Mouse (Mus musculus): ENCODE measurements at regions not wholly inside any gene's neighbourhood (a gene's known extent, or its start where the extent isn't known, plus 50 kb on each side); places are given as distances from the start of the nearest gene placed in this dataset.

GRCm38 (mm10) chr13:5987491-5987890, 126.2 kb downstream of the Klf6 start:
- ATAC-seq (ENCODE audit: insufficient read depth) (no peak), DNase-seq (ENCODE audit: low read depth in 3 of 3, low spot score in 3 of 3) (no peak)
- no peaks in the 10 kb centered on the region for H3K27me3 ChIP-seq (ENCODE audit: control insufficient read depth, insufficient read depth, low read length)
- H3K27ac ChIP-seq: no peak overlapping the region
- no peak overlapping the region for H3K9ac ChIP-seq (replicated peaks)
- no peaks in the 10 kb centered on the region for H3K4me1 ChIP-seq (replicated peaks; ENCODE audit: control insufficient read depth in 2 of 2, insufficient read depth in 2 of 2, low read length in 1 of 2)
- H3K4me3 ChIP-seq (ENCODE audit: insufficient read depth in 1 of 2, low read depth in 2 of 2, low read length in 2 of 2): no peak overlapping the region
- H3K4me2 ChIP-seq (ENCODE audit: low read depth): no peak overlapping the region
- no peaks in the 10 kb centered on the region for H3K9me3 ChIP-seq (ENCODE audit: control insufficient read depth, low read length)
- TF ChIP-seq EP300 (IDR thresholded peaks at IDR 0.05; ENCODE audit: low read depth): no peak
- TF ChIP-seq CTCF (IDR thresholded peaks at IDR 0.05; ENCODE audit: low read depth): no peak
- 71% methylated on average over 2 of the region's 2 CpGs for WGBS (ENCODE audit: insufficient replicate concordance)
- no peaks in the 10 kb centered on the region for H3K36me3 ChIP-seq (replicated peaks; ENCODE audit: control insufficient read depth, insufficient read depth, low read depth)

GRCm38 (mm10) chr13:5988407-5988806, 127.1 kb downstream of the Klf6 start:
- no peaks in the 10 kb centered on the region for H3K9me3 ChIP-seq (ENCODE audit: control insufficient read depth, low read length)
- no peaks in the 10 kb centered on the region for H3K36me3 ChIP-seq (replicated peaks; ENCODE audit: control insufficient read depth, insufficient read depth, low read depth)
- ATAC-seq (ENCODE audit: insufficient read depth): no peak
- no peak overlapping the region for H3K27ac ChIP-seq
- H3K9ac ChIP-seq (replicated peaks): no peak overlapping the region
- DNase-seq (ENCODE audit: low read depth in 3 of 3, low spot score in 3 of 3): no peak
- no peak for TF ChIP-seq EP300 (IDR thresholded peaks at IDR 0.05; ENCODE audit: low read depth)
- no peak for TF ChIP-seq CTCF (IDR thresholded peaks at IDR 0.05; ENCODE audit: low read depth)
- no peaks in the 10 kb centered on the region for H3K27me3 ChIP-seq (ENCODE audit: control insufficient read depth, insufficient read depth, low read length)
- 52% methylated on average over 7 of the region's 7 CpGs for WGBS (ENCODE audit: insufficient replicate concordance)
- H3K4me1 ChIP-seq (replicated peaks; ENCODE audit: control insufficient read depth in 2 of 2, insufficient read depth in 2 of 2, low read length in 1 of 2): no peaks in the 10 kb centered on the region
- no peak overlapping the region for H3K4me2 ChIP-seq (ENCODE audit: low read depth)
- H3K4me3 ChIP-seq (ENCODE audit: insufficient read depth in 1 of 2, low read depth in 2 of 2, low read length in 2 of 2): no peak overlapping the region

GRCm38 (mm10) chr13:6000559-6001217, 139.4 kb downstream of the Klf6 start:
- Histone ChIP-seq H3K4me3 (ENCODE audit: insufficient read depth in 1 of 2, low read depth in 2 of 2, low read length in 2 of 2) (no peak overlapping the region), H3K9me3 (ENCODE audit: control insufficient read depth, low read length) (no peaks in the 10 kb centered on the region), H3K27me3 (ENCODE audit: control insufficient read depth, insufficient read depth, low read length) (no peaks in the 10 kb centered on the region), H3K27ac (no peak overlapping the region), H3K9ac (replicated peaks) (no peak overlapping the region), H3K4me2 (ENCODE audit: low read depth) (no peak overlapping the region), H3K4me1 (replicated peaks; ENCODE audit: control insufficient read depth in 2 of 2, insufficient read depth in 2 of 2, low read length in 1 of 2) (no peaks in the 10 kb centered on the region), H3K36me3 (replicated peaks; ENCODE audit: control insufficient read depth, insufficient read depth, low read depth) (no peaks in the 10 kb centered on the region)
- 56% methylated on average over 8 of the region's 8 CpGs for WGBS (ENCODE audit: insufficient replicate concordance)
- TF ChIP-seq EP300 (IDR thresholded peaks at IDR 0.05; ENCODE audit: low read depth) (no peak), CTCF (IDR thresholded peaks at IDR 0.05; ENCODE audit: low read depth) (no peak)
- no peak for DNase-seq (ENCODE audit: low read depth in 3 of 3, low spot score in 3 of 3)
- no peak for ATAC-seq (ENCODE audit: insufficient read depth)

GRCm38 (mm10) chr13:6001218-6001564, 139.9 kb downstream of the Klf6 start:
- ATAC-seq (ENCODE audit: insufficient read depth) (no peak), DNase-seq (ENCODE audit: low read depth in 3 of 3, low spot score in 3 of 3) (no peak)
- Histone ChIP-seq H3K4me1 (replicated peaks; ENCODE audit: control insufficient read depth in 2 of 2, insufficient read depth in 2 of 2, low read length in 1 of 2) (no peaks in the 10 kb centered on the region), H3K27me3 (ENCODE audit: control insufficient read depth, insufficient read depth, low read length) (no peaks in the 10 kb centered on the region), H3K36me3 (replicated peaks; ENCODE audit: control insufficient read depth, insufficient read depth, low read depth) (no peaks in the 10 kb centered on the region), H3K4me3 (ENCODE audit: insufficient read depth in 1 of 2, low read depth in 2 of 2, low read length in 2 of 2) (no peak overlapping the region), H3K4me2 (ENCODE audit: low read depth) (no peak overlapping the region), H3K27ac (no peak overlapping the region), H3K9ac (replicated peaks) (no peak overlapping the region), H3K9me3 (ENCODE audit: control insufficient read depth, low read length) (no peaks in the 10 kb centered on the region)
- TF ChIP-seq EP300 (IDR thresholded peaks at IDR 0.05; ENCODE audit: low read depth) (no peak), CTCF (IDR thresholded peaks at IDR 0.05; ENCODE audit: low read depth) (no peak)
- 57% methylated on average over 3 of the region's 3 CpGs for WGBS (ENCODE audit: insufficient replicate concordance)

- TF ChIP-seq EP300 (IDR thresholded peaks at IDR 0.05; ENCODE audit: low read depth) (no peak), CTCF (IDR thresholded peaks at IDR 0.05; ENCODE audit: low read depth) (no peak)
Measured at GRCm38 (mm10) chr13:6005901-6006300, 144.6 kb downstream of the Klf6 start.

More at GRCm38 (mm10) chr13:6005901-6006300, 144.6 kb downstream of the Klf6 start:
- H3K27ac ChIP-seq: no peak overlapping the region
- H3K4me1 ChIP-seq (replicated peaks; ENCODE audit: control insufficient read depth in 2 of 2, insufficient read depth in 2 of 2, low read length in 1 of 2): no peaks in the 10 kb centered on the region
- DNase-seq (ENCODE audit: low read depth in 3 of 3, low spot score in 3 of 3) (no peak), ATAC-seq (ENCODE audit: insufficient read depth) (no peak)
- H3K4me3 ChIP-seq (ENCODE audit: insufficient read depth in 1 of 2, low read depth in 2 of 2, low read length in 2 of 2): no peak overlapping the region
- no peaks in the 10 kb centered on the region for H3K36me3 ChIP-seq (replicated peaks; ENCODE audit: control insufficient read depth, insufficient read depth, low read depth)
- no peaks in the 10 kb centered on the region for H3K27me3 ChIP-seq (ENCODE audit: control insufficient read depth, insufficient read depth, low read length)
- no peak overlapping the region for H3K4me2 ChIP-seq (ENCODE audit: low read depth)
- WGBS (ENCODE audit: insufficient replicate concordance): 75% methylated on average over 6 of the region's 6 CpGs
- no peaks in the 10 kb centered on the region for H3K9me3 ChIP-seq (ENCODE audit: control insufficient read depth, low read length)
- no peak overlapping the region for H3K9ac ChIP-seq (replicated peaks)

Measured in liver, embryonic 14.5 days (tissue).